8 mouse cellular contexts compared by ENCODE assay signal in the genomic region with DNA sequence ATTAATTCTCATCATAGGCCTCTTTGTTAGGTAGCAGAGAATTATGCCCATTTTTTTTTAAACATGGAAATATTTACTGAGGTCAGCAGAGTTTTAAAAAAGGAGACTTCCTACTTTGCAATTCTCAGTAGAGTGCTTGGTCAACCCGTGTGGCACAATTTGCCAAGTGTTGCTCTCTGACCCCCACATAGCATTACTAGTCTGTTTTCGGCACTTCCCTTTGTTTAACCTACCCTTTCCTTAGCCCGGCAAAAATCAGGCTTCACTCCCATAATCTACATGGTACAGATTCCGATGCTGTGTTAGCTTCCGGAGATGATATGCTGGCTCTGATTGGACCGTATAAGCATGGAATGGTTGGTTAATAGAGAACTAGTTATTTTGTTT. TPM values are rescaled to one million over a fixed set of nuclear protein-coding genes. Genes with fewer than 3 reads are reported as not detected.
A peak's percentile ranks its signal among the peaks of the same experiment; 100 is the strongest.
DNase-seq lines count a peak whose midpoint lies in the region; ATAC-seq and TF ChIP-seq lines count a peak whose summit lies in the region.

No protein-coding gene starts in this region.

- ATAC-seq in heart, postnatal 0 days (ENCODE audit: insufficient read depth, low read depth), result no peak
- no peak for ATAC-seq in liver, embryonic 16.5 days (ENCODE audit: low read depth)

- no peak for TF ChIP-seq POLR2A in thymus, adult 2 months (IDR thresholded peaks at IDR 0.05; ENCODE audit: control insufficient read depth, extremely low read depth, insufficient read depth, low read length, poor library complexity)

- no peaks in the 10 kb centered on the region for H3K36me3 ChIP-seq in thymus, adult 2 months (ENCODE audit: control insufficient read depth, insufficient read depth, low read length)
- no peaks in the 10 kb centered on the region for H3K36me3 ChIP-seq in heart, postnatal 0 days (replicated peaks; ENCODE audit: control insufficient read depth, insufficient read depth, low read length)
- no peaks in the 10 kb centered on the region for H3K36me3 ChIP-seq in liver, embryonic 16.5 days (ENCODE audit: control insufficient read depth, insufficient read depth)

- H3K4me3 ChIP-seq in thymus, adult 2 months (ENCODE audit: control insufficient read depth, insufficient read depth, low read length), result peak overlapping the region; percentile 67; the same call in 1 of the 2 replicates
- peak overlapping the region; percentile 88 for H3K4me3 ChIP-seq in heart, postnatal 0 days (ENCODE audit: low read depth, low read length)
- peak overlapping the region; percentile 93 for H3K4me3 ChIP-seq in liver, embryonic 16.5 days (ENCODE audit: low read depth, low read length)

- no peak for DNase-seq in thymus, adult 2 months
- DNase-seq in thymus, postnatal 14 days, result no peak
- no peak for DNase-seq in heart, postnatal 0 days (ENCODE audit: low spot score)
- peak; percentile 18 for DNase-seq in skeletal muscle tissue, adult 2 months (ENCODE audit: low read depth, low spot score)
- DNase-seq in spleen, postnatal 10 days (ENCODE audit: low spot score in 2 of 2), result no peak
- DNase-seq in embryo, embryonic 10.5 days (ENCODE audit: low spot score), result no peak
- DNase-seq in adrenal gland, postnatal 36 days, result no peak

- TF ChIP-seq EP300 in heart, postnatal 0 days (IDR thresholded peaks at IDR 0.05; ENCODE audit: low read depth), result no peak

- peak overlapping the region; percentile 83 for H3K4me2 ChIP-seq in heart, postnatal 0 days (ENCODE audit: low read depth, low read length)
- H3K4me2 ChIP-seq in liver, embryonic 16.5 days (ENCODE audit: low read depth, low read length), result peak overlapping the region; percentile 73

- TF ChIP-seq CTCF in thymus, adult 2 months (IDR thresholded peaks at IDR 0.05; ENCODE audit: borderline replicate concordance, control insufficient read depth, extremely low read depth, insufficient read depth, low read length, poor library complexity), result no peak
- TF ChIP-seq CTCF in heart, postnatal 0 days (IDR thresholded peaks at IDR 0.05; ENCODE audit: low read depth), result no peak

- peaks cover 2% of the 10 kb centered on the region for H3K4me1 ChIP-seq in thymus, adult 2 months (replicated peaks; ENCODE audit: control insufficient read depth, insufficient read depth, low read length)
- peaks cover 19% of the 10 kb centered on the region for H3K4me1 ChIP-seq in heart, postnatal 0 days (ENCODE audit: control insufficient read depth, insufficient read depth)
- H3K4me1 ChIP-seq in liver, embryonic 16.5 days (ENCODE audit: control insufficient read depth, low read depth, low read length), result peaks cover 15% of the 10 kb centered on the region

- no peak overlapping the region for H3K27ac ChIP-seq in thymus, adult 2 months (ENCODE audit: control insufficient read depth, insufficient read depth, low read length)
- peak overlapping the region; percentile 99 for H3K27ac ChIP-seq in heart, postnatal 0 days (ENCODE audit: low read depth)
- H3K27ac ChIP-seq in liver, embryonic 16.5 days (ENCODE audit: low read length), result peak overlapping the region; percentile 97

- no peaks in the 10 kb centered on the region for H3K27me3 ChIP-seq in thymus, adult 2 months (ENCODE audit: control insufficient read depth, insufficient read depth, low read length)
- H3K27me3 ChIP-seq in heart, postnatal 0 days (ENCODE audit: control insufficient read depth, insufficient read depth, low read length), result no peaks in the 10 kb centered on the region
- H3K27me3 ChIP-seq in liver, embryonic 16.5 days (ENCODE audit: control insufficient read depth, insufficient read depth, low read depth, low read length), result no peaks in the 10 kb centered on the region

- H3K9ac ChIP-seq in heart, postnatal 0 days (replicated peaks; ENCODE audit: low read depth, low read length), result peak overlapping the region; percentile 96
- peak overlapping the region; percentile 97 for H3K9ac ChIP-seq in liver, embryonic 16.5 days (ENCODE audit: low read depth, low read length)

- H3K9me3 ChIP-seq in heart, postnatal 0 days (replicated peaks; ENCODE audit: control insufficient read depth, low read length), result no peaks in the 10 kb centered on the region
- no peaks in the 10 kb centered on the region for H3K9me3 ChIP-seq in liver, embryonic 16.5 days (replicated peaks; ENCODE audit: control insufficient read depth, low read length)

- WGBS in thymus, adult 2 months, result 57% methylated on average over 6 of the region's 6 CpGs
- WGBS in heart, postnatal 0 days, result 43% methylated on average over 6 of the region's 6 CpGs
- 43% methylated on average over 6 of the region's 6 CpGs for WGBS in liver, embryonic 16.5 days (ENCODE audit: insufficient replicate concordance)

RNA-seq across cellular contexts. Expression of gene Ranbp9, which starts 0.8 kb away (rescaled TPM):
- polyA plus RNA-seq in thymus, adult 2 months (2012; rRNA removed), result 26.7 and 35.6 TPM in 2 replicates
- 42.5 and 54.6 TPM in 2 replicates for total RNA-seq in heart, postnatal 0 days (2014; rRNA removed; ENCODE audit: low replicate concordance)
- polyA plus RNA-seq in heart, postnatal 0 days (2015; fragmentation: Nextera tagmentation; extraction: Ambion mirVana), result 6.7 and 6.9 TPM in 2 replicates
- 2.2 and 2.3 TPM in 2 replicates for polyA plus RNA-seq in liver, embryonic 16.5 days (2015; fragmentation: Nextera tagmentation; extraction: Ambion mirVana)
- total RNA-seq in adrenal gland, postnatal 36 days (2021), result 10 to 100 TPM; 66.8 to 76.9 TPM
